Mouse (Mus musculus) T-helper 2 cell (primary cell): Measurements from ENCODE around the gene Tbk1.

Experiments
- in situ Hi-C: fragments of 300-600 bp; cut with MboI, MseI; formaldehyde crosslinking; loops from one replicate; pipeline ENCODE4 v1.15.1; 2025; ENCODE audit warnings: high pct_unique_total_duplicates

Tbk1 gene

DNA sequence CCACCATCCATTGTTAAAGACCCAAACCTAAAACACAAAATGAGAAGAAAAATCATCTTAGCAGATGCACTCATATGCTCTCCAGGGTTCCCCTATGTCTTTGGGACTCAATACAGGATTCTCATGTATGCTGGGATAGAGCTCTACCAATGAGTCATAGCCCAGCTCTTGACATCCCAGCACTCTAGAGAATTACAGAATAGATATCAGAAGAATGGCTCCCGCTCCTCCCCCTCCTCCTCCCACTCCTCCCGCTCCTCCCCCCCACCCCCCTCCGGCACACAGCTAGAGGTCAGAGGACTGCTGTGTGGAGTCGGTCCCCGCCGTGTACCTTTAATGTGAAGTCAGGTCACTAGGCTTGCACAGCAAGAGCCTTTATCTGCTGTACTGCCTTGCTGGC is 39.4 kb downstream of the Tbk1 start:
- in situ Hi-C loops = loop anchor here (10.0 kb wide), 1 partner anchor 768 kb away; no protein-coding TSS in a partner anchor

DNA sequence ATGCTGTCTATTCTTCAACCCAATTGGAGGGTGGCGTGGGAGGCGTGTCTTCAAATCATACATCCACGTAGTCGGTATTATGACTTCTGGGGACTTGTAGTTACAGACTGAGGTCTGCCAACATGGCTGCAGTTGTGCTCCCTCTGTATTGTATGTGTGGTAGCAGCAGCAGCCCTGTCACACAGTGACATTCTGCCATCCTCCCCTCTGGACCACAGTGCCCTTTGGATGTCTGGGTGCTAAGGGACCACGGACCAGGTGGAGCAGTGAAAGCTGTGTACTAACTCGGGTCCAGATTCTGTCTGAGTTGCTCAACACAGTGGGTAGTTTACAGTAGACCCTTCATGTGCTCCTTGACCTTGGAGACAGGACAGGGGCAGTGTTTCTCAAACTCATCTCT is 43.0 kb downstream of the Tbk1 start:
- in situ Hi-C loops = loop anchor here (10.0 kb wide), 1 partner anchor 771 kb away; no protein-coding TSS in a partner anchor

DNA sequence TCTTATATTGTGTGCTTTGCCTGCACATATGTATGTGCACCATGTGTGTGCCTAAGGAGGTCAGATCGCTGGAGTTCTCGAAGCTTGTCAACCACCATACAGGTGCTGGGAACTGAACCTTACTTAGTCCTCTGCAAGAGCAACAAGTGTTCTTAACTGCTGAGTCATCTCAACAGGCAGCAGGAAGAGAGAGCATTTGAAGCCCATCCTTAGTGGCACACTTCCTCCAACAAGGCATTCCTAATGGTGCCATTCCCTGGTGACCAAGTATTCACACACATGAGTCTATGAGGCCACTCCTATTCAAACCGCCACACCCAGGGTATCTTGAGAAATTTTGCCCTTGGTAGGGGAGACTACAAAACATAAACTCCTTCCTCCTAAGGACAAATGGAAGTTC is 44.4 kb downstream of the Tbk1 start:
- in situ Hi-C loops = loop anchor here (10.0 kb wide), 1 partner anchor 773 kb away; no protein-coding TSS in a partner anchor

DNA sequence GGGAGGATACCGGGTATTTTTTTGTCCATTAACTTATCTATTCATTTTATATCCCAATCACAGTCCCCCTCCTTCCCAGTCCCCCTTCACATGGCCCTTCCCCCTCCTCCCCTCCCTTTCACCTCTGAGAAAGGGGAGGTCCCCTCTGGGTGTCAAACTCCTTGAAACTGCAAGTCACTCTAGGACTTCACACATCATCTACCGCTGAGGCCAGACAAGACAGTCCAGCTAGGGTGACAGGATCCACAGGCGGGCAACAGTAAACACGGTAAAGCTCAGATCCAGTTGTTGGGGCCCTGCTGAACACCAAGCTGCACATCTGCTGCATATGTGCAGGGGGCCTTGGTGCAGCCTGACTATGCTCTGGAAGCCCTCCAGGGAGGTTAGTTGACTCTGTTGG is 51.6 kb downstream of the Tbk1 start:
- in situ Hi-C loops = no loop called here

DNA sequence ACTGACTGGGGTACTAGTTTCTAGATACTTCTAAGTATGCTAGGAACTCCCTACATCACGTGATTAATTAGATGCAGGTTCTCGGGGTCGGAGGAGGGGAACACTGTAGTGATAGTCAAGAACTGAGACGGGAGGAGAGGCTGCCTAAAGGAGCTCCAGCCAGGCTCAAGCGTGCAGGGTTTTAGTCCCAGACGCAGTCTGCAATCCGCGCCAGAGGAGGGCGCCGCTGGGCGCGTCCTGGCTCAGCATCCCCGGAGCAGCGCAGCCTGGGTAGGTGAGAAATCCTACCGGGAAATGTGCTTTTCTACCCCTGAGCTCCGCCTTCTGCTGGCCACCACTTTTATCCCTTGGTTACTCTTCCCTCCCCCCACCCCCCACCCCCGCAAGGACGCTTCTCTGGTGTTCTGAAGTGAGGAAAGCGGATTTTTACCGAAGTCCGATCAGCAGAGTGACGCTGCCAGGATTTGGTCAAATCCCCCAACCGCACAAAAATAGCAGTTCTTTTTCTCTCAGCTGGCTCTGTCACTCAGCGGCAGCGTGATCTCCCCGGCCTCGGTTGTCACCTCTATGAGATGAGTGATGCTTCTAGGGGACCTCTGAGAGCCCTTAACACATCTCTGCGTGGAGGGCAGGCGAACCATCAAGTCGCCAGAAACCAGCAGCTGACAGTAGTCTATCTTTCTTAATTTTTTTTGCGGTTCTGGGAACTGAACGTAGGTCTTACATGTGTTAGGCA is 53.3 kb downstream of the Tbk1 start:
- in situ Hi-C loops = no loop called here

DNA sequence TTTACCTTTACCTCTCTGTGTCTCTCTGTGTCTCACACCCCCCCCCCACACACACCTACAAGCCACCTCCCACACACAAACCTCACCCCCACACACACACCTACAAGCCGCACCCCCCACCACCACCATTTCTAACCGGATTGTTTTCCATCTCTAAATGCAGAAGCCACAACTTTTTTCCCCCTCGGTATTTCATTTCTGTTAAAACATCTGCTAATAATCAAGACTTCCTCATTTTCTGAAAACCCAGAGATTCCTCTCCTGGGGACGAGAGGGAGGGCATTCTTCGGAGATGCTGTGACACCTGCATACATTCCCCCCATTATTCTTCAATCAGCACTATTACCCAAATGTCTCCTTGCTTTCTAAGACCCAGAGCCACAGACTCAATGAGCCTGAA is 55.0 kb downstream of the Tbk1 start:
- in situ Hi-C loops = no loop called here

DNA sequence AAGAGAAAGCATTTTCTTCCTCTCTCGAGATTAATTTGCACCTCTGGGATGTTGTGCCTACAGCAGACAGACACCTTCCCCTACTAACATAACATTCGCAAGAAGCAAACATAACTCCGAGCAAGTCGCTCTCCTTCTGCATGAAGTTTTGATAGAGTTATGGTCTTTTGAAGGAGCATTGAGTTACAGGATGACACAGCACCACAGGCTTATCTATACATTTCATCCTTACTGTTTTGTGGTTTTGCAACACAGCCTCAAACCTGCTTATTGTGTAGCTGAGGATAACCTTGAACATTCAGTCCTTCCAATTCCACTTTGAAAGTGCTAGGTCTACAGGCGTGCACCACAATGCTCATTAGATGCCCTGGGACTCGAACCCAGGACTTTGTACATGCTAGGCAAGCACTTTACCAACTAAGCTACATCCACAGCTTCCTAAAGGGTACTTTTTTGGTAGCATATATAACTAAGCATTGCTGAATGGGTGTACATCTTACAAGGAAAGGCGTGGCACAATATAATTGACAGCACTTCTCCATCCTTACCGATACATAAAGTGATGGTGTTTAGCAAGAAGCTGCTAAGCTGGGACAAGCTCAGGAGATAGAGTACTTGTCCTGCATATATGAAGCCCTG is 56.1 kb downstream of the Tbk1 start:
- in situ Hi-C loops = no loop called here

DNA sequence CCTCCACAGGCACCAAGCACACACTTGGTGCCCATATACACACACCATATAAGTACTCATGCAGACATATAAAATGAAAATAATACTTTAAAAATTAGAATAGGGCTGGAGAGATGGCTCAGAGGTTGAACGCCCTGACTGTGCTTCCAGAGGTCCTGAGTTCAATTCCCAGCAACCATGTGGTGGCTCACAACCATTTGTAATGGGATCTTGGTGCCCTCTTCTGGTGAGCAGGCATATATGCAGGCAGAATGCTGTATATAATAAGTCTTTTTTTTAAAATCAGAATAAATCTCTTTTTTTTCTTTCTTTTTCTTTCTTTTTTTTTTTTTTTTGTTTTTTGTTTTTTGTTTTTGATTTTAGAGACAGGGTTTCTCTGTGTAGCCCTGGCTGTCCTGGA is 57.3 kb downstream of the Tbk1 start:
- in situ Hi-C loops = loop anchor here (10.0 kb wide), 1 partner anchor 1234 kb away; no protein-coding TSS in a partner anchor

DNA sequence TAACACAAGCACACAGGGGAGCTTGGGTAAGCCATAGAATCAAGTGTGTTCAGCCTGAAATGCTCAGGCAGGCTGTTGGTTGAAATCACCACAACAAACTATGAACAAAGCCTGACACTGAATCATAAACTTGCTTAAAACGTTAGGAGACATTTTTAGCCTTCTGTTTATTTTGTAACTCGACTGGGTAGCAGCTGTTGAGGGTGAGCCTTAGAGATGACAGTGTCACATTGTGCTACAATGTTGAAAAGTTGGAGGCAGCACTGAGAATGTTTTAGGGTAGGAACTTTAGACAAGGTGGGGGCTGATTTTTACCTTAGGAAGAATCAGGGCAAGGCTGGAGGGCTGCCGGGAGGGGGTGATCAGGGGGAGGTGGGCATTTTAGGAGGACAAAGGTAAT is 58.1 kb downstream of the Tbk1 start:
- in situ Hi-C loops = loop anchor here (10.0 kb wide), 1 partner anchor 1234 kb away; no protein-coding TSS in a partner anchor

DNA sequence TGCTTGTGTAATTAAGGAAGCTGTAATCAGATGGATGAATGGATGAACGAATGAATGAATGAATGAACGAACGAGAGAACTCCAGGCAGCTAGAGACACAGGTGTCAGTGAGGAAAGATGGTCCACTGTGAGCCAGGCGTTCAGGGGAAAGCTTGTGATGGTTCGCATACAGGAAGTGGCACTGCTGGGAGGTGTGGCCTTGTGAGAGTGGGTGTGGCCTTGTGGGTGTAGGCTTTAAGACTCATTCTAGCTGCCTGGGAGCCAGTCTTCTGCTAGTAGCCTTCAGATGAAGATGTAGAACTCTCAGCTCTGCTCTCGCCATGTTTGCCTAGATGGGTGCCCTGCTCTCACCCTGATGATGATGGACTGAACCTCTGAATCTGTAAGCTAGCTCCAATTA is 59.5 kb downstream of the Tbk1 start:
- in situ Hi-C loops = loop anchor here (10.0 kb wide), 1 partner anchor 1232 kb away; no protein-coding TSS in a partner anchor

DNA sequence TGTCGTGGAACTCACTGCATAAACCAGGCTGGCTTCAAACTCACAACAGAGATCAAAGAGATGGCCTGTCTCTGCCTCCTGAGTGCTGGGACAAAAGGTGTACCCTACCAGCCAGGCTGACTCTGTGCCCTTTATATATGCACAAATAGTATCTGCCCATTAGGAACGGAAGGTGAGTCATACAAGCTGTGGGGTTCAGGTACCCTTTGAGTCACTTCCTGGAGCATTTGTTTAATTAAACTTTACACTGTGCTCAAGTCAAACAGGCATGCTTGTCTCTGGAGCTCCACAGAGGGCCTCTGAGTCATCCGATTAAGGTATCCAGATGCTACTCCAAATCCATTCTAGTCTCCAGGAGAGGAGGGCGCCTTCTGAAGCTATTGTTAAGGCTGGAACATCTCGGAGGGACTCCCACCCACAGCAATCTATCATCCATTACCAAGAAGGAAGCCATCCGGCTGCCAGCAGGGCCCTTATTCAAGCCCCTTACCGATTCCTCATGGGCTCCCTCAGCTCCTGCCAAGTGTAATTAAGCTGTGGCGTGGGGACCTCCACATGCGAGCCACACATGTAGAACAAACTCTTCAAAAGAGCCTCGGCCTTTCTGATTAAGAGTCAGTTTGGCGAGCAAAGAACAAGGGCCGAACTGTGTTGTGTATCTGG is 65.5 kb downstream of the Tbk1 start:
- in situ Hi-C loops = loop anchor here (10.0 kb wide), 1 partner anchor 1226 kb away; no protein-coding TSS in a partner anchor

DNA sequence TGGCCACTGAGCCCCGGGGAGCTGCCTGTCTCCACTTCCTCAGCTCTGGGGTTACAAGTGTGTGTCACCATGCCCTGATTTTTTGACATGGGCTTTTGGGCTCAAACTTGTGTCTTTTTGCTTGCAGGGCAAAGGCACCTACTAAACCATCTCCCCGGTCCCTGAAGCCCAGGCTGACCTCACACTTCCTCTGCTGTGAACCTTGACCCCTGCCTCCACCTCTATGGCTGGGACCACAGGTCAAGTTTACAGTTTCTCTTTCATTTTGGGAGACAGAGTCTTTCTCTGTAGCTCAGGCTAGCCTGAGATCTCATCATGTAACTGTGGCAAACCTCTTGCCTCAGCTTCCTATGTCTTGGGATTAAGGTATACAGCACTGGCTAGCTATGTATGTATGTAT is 66.9 kb downstream of the Tbk1 start:
- in situ Hi-C loops = loop anchor here (10.0 kb wide), 1 partner anchor 1225 kb away; no protein-coding TSS in a partner anchor

DNA sequence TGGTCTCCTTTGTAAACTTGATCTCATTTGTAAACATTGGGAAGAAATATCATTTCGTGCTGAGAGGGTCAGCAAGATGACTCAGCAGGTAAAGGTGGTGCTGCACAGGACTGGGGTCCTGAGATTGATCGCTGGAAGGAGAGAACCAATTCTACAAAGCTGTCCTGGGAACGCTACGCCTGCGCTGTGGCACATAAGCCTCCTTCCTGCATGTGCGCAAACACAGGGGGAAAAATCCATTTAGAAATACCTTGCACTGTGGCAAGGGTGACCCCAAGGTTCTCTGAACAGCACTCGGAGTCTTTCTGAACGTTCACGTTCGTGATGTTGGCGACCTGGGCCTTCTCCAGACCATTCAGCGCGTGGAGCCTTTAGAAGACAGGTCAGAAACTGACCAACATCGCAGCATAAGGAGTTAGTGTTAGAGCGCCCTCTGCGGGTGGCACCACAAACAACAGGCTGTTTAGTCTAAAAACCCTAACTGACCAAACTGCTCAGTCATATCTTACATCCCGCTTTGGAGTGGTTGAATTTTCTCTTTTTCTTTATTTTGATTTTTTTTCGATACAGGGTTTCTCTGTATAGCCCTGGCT is 70.5 kb downstream of the Tbk1 start:
- in situ Hi-C loops = no loop called here

DNA sequence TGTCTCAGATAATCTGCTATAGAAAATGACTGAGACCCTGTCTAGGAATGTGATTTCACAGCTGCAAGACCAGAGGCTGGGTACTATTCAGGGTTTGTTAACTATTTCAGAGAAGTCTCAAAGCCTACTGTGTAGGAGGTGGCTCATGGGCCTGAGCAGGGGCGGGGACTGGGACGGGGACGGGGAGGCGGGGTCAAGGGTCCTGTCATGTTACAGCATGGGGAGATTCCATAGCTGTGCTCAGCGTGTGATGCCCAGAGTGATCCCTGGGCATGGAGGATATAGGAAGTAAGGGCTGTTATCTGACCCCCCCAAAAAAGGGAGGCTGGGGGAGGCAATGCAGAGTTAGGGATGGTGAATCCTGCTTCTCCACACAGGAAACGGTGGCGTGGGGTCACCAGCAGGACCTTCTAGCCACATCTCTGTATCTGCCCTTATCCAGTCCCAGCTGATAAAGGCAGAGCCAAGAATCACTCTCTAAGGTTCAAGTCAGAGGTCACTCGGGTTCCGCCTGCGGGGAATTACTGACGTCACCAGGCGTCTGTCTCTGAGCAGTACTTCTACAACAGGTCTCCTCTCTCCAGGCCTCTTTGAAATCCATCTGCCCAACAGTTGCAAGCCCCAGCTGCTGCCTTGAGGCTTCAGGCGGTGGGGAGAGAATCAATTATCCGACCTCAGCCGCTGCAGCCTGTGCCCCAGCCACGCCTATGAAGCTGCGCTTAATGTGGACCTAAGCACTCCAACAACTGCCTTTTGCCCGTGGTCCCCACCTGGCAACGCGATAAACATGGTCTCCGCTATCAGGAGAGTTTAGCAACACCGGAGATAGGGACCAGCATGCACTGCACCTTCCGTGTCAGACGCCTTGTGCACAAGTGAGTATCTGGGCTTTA is 76.6 kb downstream of the Tbk1 start:
- in situ Hi-C loops = loop anchor here (5.0 kb wide), 1 partner anchor 93 kb away; no protein-coding TSS in a partner anchor

DNA sequence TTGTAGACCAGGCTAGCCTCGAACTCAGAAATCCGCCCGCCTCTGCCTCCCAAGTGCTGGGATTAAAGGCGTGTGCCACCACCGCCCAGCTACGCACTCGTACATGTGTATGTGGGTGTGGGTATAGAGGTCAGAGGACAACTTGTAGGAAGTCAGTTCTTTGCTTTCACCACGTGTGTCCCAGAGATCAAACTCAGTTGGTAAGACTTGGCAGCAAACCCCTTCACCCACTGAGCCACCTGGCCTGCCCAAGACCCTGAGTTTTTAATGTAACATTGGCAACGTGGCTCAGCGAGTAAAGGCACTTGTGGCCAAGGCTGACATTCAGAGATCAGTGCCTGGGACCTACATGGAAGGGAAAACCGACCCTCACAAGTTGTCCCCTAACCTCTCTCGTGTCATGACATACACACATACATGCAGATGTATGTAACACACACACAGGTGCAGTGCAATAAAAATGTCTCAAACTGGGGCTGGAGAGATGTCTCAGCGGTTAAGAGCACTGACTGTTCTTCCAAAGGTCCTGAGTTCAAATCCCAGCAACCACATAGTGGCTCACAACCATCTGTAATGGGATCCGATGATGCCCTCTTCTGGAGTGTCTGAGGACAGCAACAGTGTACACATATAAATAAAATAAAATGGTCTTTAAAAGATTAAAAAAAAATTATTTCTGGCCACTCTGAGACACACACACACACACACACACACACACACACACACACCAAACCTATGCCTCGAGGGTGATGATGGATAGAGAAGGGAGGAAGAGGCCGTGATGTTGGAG is 78.6 kb downstream of the Tbk1 start:
- in situ Hi-C loops = no loop called here

DNA sequence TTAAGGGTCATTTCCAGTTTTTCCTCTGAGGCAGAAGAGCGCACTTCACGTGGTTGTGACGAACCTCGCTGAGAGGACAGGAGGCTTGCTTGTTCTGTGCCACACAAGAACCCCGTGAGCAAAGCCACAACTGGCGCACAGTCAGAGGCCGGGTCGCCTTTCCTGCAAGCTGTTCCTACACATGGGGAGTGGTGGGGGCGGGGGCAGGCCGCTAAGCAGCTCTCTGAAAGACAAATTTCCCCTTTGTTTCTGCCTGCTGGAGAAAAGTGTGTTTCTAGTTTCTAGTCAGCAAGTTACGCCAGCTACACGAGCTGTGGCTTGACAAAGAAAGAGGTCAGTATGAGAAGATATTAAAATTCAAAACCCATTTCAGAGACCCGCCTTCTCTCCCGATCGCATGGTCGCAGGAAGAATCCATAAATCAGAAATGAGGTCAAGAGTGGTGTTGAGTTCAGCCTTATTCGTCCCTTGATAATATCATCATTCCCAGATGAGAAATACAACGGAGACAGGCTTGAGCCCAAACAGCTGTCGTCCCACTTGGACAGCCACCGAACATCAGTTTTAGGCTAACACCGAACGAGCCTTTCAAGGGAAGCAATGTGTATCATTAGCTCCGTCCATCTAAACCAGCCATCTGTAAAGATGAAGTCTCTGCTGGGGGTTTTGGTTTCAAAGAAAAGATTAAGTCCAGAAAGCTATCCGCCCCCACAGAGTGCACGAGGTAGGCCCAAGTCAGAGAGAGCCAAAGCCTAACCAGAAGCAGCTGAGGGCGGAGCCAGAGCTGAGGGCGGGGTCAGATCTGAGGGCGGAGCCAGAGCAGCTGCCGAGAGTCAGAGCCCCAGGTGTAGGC is 79.6 kb downstream of the Tbk1 start:
- in situ Hi-C loops = no loop called here

DNA sequence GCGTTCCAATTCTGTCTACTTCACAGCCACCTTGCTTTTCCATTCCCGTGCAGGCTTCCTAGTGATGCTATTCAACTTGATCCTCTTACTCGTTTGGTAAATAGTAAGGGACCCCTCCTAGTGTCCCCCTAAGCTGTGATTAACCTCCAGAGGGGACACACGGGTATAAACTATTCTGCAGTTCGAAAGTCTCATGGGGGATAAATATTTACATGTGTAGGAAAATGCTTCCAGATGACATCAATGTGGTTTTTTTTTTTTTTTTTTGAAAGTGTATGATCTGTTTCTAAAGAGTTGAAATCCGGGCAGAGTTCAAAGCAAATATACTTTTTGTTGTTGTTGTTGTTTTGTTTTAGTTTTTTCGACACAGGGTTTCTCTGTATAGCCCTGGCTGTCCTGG is 80.7 kb downstream of the Tbk1 start:
- in situ Hi-C loops = no loop called here

DNA sequence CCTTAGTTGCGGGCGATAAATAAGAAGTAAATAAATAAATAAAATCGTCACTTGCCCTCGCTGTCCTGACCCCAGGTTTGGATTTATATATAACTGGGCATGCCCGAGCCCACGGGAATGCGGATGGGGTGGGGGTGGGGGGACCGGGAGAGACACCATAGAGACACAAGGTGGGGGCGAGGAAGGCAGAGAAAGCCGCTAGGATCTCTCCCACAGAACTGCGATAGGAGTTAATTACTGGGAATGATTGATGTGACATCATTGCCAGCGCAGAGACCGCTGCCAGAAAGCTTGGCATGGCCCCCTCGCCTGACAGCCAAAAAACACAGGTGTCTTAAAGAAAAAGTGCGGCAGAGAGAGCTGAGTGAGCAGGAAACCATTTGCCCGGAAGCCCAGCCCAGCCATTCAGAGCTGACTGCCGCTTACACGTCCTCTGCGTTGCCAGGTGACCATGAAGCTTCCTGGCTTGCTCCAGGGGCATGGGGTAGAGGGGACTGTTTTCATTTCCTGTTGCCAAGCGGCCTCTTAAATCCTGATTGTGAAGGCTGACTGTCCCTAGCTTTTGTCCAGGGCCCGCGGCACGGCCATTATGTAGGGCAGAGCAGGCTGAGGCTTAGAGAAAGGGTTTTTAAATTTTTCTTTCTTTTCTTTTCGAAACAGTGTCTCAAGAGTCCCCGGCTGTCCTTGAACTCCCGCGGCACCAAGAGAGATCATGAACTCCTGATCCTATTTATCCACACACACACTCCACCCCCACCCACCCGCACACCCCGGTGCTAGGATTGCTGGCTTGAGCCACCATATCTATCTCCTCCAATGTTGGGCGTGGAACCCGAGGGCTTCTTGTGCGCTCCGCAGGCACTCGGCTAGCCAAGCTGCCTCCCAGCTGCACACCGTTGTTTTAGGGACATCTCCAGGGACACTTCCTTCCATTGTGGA is 81.3 kb downstream of the Tbk1 start:
- in situ Hi-C loops = no loop called here
